Mouse (Mus musculus) NIH3T3 (cell line): ENCODE measurements around the gene Hormad1.
"Not testable (repeated sequence)": the region's sequence is repeated elsewhere in the genome, so short reads cannot be mapped to it uniquely, and the experiment has no call there.

Experiments used
- DNase-seq: peaks from one replicate; pipeline ENCODE4 v3.0.0-alpha.2; 2012; ENCODE audit warnings: low read depth

The Hormad1 gene

DNA sequence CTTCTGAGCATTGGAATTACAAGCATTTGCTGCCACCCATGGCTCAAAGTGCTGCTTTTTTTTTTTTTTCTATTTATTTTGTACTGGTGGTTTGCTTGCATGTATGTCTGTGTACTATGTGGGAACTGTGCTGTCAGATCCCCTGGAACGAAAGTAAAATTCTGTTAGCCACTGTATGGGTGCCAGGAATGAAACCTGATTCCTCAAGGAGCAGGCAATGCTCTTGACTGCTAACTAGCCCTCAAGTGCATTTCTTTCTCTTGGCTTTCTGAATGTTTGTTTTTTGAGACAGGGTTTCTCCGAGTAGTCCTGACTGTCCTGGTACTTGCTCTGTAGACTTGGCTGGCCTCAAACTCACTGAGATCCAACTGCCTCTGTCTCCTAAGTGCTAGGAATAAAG is 2.3 kb downstream of the Hormad1 start:
- peak; percentile 76 for DNase-seq

DNA sequence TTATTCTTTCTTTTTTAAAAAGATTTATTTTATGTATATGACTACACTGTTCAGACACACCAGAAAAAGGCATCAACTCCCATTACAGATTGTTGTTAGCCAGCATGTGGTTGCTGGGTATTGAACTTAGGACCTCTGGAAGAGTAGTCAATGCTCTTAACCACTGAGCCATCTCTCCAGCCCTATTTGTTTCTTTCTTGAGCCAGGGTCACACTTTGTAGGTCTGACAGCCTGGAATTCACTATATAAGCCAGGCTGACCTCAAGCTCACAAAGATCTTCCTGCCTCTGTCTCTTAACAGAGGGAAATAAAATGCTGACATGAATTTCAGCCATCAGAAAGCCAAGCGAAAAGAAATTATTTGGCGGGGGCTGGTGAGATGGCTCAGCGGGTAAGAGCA is 10.1 kb downstream of the Hormad1 start:
- DNase-seq: no peak

GRCm38 (mm10) chr3:95587754-95588603 is 28.5 kb downstream of the Hormad1 start:
- no peak for DNase-seq

- DNase-seq: peak; percentile 96
Observed at GRCm38 (mm10) chr3:95588604-95589086, 29.2 kb downstream of the Hormad1 start, which contains the start of gene Golph3l. Golph3l (plus strand) TSS chr3:95588934.

- DNase-seq: no peak
Observed at GRCm38 (mm10) chr3:95598734-95599133, 39.3 kb downstream of the Hormad1 start.

DNA sequence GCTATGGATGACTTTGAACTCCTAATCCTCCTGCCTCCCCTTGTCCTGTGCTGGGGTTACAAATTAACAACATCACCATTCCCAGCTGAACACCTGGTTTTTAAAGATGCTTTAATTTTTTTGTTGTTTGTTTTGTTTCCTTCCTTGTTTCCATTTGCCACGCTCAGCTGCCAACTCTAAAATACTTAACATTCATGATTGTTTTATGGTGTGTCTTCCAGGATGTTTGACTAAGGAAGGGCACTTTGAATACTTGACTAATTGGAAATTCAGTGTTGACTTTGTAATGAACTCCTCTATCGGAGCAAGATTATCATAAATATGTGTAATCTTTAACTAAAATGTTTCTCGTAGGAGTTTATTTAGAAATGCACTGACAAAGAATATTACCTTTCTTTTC is 41.8 kb downstream of the Hormad1 start:
- no peak for DNase-seq

DNA sequence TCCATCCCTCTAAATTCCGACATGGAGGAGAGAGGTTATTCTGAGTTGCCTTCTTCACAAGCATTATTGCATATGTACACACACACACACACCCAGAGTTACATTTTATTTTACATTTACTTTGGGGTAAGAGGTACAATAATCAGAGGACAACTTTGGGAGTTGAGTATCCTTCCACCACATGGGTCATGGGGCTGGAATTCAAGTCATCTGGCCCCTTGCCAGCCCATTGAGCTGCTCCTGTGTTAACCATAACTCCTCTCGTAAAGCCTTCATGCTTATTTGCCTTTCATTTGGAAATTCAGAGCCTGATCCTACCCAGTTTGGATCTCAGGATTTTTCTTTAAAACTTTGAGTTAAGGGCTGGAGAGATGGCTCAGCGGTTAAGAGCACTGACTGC is 46.6 kb downstream of the Hormad1 start:
- DNase-seq: peak; percentile 60

DNA sequence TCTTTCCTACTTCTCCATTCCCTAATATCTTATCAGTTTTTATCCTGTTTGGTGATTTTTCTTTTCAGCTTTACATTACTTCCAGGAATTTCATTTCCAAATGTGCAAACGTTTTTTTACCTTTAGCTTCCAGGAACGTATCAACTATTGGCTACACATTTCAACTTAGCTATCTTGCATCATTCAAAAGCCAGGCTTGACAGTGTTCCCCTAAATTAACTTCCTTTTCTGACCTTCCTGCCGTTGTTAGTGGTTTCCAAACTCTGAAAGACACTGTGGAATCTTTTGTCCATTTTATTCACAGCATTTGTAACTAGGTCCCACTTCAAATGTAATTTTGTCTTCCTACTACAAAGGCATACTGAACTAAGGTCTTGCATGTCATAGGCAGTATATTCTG is 49.7 kb downstream of the Hormad1 start:
- no peak for DNase-seq

GRCm38 (mm10) chr3:95613996-95614395 is 54.5 kb downstream of the Hormad1 start:
- DNase-seq: no peak

- DNase-seq: no peak
Observed at GRCm38 (mm10) chr3:95618511-95618910, 59.0 kb downstream of the Hormad1 start.

DNA sequence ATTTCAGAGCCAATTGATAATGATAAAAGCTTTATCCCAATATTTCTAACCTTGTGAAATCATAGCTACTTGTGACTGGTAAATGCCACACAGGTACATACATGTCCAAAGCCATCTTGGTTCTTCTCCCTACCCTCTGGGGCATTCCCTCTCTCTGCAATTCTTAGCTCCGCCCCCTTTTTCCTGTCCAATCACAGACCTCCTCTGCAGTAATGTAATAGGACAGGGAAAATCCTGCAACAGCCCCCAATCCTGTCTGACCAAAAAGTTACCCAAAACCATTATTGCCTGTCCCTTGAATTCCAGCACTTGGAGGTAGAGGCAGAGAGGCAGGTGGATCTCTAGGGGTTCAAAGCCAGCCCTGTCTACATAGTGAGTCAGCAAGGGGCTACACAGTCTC is 61.8 kb downstream of the Hormad1 start:
- DNase-seq: no peak

DNA sequence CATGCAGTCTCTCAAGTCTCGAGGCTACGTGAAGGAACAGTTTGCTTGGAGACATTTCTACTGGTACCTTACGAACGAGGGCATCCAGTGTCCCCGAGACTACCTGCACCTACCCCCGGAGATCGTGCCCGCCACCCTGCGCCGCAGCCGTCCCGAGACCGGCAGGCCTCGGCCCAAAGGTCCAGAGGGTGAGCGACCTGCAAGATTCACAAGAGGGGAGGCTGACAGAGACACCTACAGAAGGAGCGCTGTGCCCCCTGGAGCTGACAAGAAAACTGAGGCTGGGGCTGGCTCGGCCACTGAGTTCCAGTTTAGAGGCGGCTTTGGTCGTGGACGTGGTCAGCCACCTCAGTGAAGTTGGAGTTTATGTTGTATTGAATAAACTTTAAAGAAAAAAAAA is 62.9 kb downstream of the Hormad1 start:
- DNase-seq: not testable (repeated sequence)

DNA sequence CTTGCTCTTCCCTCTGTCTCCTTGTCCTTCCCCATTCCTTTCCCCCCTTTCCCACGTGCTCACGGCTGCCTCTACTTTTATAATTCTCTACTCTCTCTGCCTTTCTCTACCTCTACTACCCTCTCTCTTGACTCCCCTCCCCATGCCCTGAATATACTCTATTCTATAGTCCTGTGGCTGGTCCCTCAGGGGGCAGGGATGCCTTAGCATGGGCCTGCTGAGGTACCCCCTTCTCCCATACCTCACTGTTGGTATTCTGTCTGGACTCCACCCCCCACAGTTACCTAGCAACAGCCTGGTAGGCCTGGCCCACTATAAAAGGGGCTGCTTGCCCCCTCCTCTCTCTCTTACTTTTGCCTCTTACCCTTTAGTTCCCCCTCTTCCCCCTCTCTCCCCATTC is 64.1 kb downstream of the Hormad1 start:
- DNase-seq: no peak

- not testable (repeated sequence) for DNase-seq
Observed at GRCm38 (mm10) chr3:95623991-95624515, 64.6 kb downstream of the Hormad1 start.

DNA sequence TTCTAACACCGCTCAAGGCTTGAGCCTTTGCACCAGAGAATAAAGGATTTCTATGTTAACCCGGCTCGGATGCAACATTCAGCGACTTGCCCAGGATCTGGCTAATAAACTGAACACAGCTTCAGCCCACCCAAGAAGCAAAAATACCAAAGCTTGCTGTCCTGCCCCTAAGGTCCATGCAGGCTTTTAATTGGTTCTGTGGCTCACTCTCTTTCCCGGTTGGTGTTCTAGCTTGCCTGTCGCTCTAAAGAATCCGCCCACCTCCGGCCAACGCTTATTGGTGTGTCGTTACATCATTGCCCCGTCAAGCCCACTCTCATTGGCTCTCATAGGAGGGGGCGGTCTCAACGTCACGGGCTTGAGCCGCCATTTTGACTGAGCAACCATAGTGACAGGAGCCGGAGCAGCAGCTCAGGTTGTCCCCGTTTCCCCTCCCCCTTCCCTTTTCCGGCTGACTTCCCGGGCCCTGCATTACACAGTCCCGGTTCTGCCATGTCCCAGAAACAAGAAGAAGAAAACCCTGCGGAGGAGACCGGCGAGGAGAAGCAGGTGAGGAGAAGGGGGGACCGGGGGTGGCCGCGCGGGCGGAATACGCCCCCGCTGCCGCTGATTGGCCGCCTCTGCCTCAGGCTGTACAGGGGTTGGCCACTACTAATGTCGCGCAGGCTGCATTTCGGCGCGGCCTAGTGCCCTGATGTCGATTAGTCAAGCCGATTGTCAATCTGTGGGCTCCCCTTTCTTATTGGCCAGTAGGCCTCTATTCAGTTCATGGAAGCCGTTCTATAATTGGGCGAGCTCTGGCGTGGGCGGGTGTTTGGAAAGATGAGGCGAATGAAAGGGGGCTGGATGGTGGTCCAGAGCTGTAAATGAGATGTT is 65.4 kb downstream of the Hormad1 start, which contains the start of gene Ensa:
TSS of gene Ensa (plus strand) at position 366 of the 876 bp plus-strand sequence.
- DNase-seq: peak; percentile 99

DNA sequence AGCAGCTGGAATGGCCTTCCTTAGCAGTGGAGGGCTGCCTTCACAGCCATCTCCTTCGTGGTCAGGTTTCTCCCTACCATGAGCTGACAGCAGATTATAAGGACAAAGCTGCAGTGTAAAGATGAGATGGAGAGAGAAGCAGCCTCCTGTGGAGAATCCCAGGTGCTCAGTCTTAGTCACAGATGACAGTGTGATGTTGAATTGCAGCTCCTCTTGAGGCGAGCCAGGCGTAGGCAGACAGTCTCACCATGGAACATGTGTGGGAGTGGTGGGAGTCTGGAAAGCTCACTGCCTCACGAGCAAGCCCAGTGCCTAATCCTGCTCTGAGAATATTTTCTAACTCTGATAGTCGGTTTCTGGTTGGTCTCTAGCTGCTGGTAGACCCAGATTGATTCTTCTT is 68.3 kb downstream of the Hormad1 start:
- no peak for DNase-seq

GRCm38 (mm10) chr3:95629755-95630154 is 70.3 kb downstream of the Hormad1 start:
- peak; percentile 39 for DNase-seq

DNA sequence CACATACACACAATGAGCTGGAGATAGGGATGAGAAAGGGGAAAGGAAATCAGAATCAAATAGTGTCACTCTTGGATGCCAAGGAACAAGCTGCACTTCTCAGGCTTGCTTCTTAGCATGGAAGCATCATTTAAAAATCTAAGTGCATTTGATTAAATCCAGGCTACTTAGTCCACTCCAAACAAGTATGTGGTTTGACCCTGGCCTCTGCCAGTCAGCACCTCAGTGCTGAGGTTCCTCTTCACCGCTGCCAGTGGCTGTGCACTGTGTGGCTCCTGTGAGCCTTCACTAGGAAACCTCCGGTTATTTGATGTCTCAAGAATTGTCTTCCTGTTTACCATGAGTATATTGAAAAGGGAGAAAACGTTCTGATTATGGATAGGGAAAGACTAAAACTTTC is 71.4 kb downstream of the Hormad1 start:
- no peak for DNase-seq

DNA sequence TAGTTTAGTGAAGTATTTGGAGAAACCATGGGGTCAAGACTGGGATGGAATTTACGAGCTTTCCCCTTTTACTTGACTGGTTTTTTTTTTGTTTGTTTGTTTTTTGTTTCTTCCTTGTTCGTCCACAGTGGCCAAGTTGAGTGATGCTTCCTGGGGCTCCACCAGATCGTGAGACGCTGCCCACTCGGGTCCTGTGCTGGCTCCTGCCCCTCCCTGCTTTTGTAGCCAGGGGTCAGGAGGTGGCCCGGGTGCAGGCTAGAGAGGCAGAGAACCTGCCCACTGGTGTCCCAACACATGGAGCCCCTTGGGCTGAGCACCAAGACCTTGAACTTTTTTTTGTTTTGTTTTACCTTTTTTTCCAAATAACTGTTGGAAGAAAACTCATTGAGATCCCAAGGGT is 71.8 kb downstream of the Hormad1 start:
- no peak for DNase-seq

- DNase-seq: peak; percentile 81
Observed at GRCm38 (mm10) chr3:95632648-95633588, 73.4 kb downstream of the Hormad1 start.

- DNase-seq: no peak
Observed at GRCm38 (mm10) chr3:95635636-95636035, 76.2 kb downstream of the Hormad1 start.
